Mouse (Mus musculus) embryonic facial prominence, embryonic 10.5 days (tissue): Measurements from ENCODE around the gene Gm11011. TPM values are rescaled to one million over a fixed set of nuclear protein-coding genes. Genes with fewer than 3 reads are reported as not detected.
A peak's percentile ranks its signal among the peaks of the same experiment; 100 is the strongest.
"Not testable (repeated sequence)": the region's sequence is repeated elsewhere in the genome, so short reads cannot be mapped to it uniquely, and the experiment has no call there.

Experiments used
- DNase-seq: peaks from one replicate; pipeline ENCODE4 v3.0.0-alpha.2; 2017; ENCODE audit warnings: low spot score
- H3K27ac ChIP-seq: fragments of 300-500 bp; sonication (generic); replicated peaks from 2 replicates; pipeline ENCODE4 v1.5.1; 2016; ENCODE audit warnings: mild to moderate bottlenecking
- H3K27me3 ChIP-seq: fragments of 300-500 bp; sonication (generic); replicated peaks from 2 replicates; pipeline ENCODE4 v1.6.1; 2016; ENCODE audit warnings: low read depth, mild to moderate bottlenecking; ENCODE audit not compliant: poor library complexity, severe bottlenecking
- H3K36me3 ChIP-seq: fragments of 300-500 bp; sonication (generic); replicated peaks from 2 replicates; pipeline ENCODE4 v1.6.1; 2016; ENCODE audit warnings: mild to moderate bottlenecking, moderate library complexity
- H3K4me1 ChIP-seq: fragments of 300-500 bp; sonication (generic); 2 replicates; pipeline ENCODE4 v1.6.1; 2016
- H3K4me3 ChIP-seq: fragments of 300-500 bp; sonication (generic); 2 replicates; pipeline ENCODE4 v1.5.1; 2016; ENCODE audit warnings: mild to moderate bottlenecking, moderate library complexity
- H3K9me3 ChIP-seq: fragments of 300-500 bp; sonication (generic); 2 replicates; pipeline ENCODE4 v1.6.1; 2016; ENCODE audit warnings: mild to moderate bottlenecking
- WGBS: fragments of 180-500 bp; shearing (Covaris S2); methylation state at CpG from one replicate; pipeline ENCODE4 v1.1.7; 2016; 5-methylcytosine and 5-hydroxymethylcytosine counted together
- polyA plus RNA-seq: library from polyadenylated mRNA; unstranded; fragments of >200 nt; fragmentation: Nextera tagmentation; extraction: Ambion mirVana; gene quantifications from 2 replicates; pipeline ENCODE4 v1.2.1, GENCODE M21; 2016

Gm11011 gene
- not detected in 2 replicates for polyA plus RNA-seq

DNA sequence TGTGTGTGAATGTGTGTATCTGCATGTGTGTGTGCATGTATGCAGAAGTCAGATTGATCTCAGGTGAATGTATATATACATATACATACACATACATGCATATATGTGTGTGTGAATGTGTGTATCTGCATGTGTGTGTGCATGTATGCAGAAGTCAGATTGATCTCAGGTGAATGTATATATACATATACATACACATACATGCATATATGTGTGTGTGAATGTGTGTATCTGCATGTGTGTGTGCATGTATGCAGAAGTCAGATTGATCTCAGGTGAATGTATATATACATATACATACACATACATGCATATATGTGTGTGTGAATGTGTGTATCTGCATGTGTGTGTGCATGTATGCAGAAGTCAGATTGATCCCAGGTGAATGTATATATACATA, at the start of gene Gm11011:
Gene Gm11011, minus strand, starts transcription at position 101 of the 400 bp plus-strand sequence.
- H3K9me3 ChIP-seq, H3K4me3 ChIP-seq, H3K27me3 ChIP-seq, DNase-seq, H3K36me3 ChIP-seq: not testable (repeated sequence)
- Histone ChIP-seq H3K27ac (peak within 1 kb of the TSS; percentile 35; the same call in 1 of the 2 replicates), H3K4me1 (peaks cover 38% of the 10 kb centered on the region)

DNA sequence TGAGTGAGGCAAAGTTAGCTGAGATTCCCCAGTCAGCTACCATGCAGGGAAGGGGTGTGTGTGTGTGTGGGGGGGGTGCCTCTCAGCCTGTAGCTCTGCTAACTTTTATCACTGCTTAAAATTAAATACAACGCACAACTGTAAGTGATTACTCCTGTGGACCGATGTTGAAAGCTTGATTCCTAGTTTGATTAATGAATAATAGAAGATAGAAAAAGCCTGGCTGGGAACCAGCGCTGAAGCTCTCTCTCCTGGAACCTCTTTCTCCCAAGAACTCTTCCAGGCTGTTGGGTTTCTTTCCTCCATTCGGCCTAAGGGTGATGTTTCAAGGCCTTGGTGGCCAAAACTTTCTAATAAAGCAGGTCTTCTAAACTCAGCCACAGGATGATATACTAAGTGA, 48.9 kb upstream of the Gm11011 start:
- Histone ChIP-seq H3K9me3 (no peaks in the 10 kb centered on the region), H3K27ac (no peak overlapping the region), H3K4me1 (peaks cover 41% of the 10 kb centered on the region), H3K27me3 (no peaks in the 10 kb centered on the region), H3K36me3 (no peaks in the 10 kb centered on the region), H3K4me3 (no peak overlapping the region)
- 85% methylated on average over 4 of the region's 4 CpGs for WGBS
- DNase-seq = no peak

DNA sequence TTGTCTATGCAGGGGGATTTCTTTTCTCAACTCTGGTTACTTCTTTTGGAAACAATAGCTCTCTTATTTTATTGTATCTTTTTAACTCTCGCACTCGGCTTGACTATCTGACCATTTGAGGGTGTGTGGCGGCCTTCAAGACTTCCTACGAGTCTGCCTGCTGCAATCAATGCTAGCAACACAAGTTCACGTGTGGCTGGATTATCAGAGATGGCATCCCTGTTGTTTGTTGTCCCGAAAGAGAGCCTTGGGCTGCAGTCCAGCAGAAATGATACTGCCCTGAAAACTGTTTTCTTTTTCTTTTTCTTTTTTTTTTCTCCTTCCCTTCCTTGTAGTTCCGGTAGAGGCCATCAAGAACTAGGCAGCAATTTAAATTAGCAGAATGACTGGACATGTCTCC, 47.9 kb upstream of the Gm11011 start:
- no peaks in the 10 kb centered on the region for H3K27me3 ChIP-seq
- peaks cover 41% of the 10 kb centered on the region for H3K4me1 ChIP-seq
- H3K4me3 ChIP-seq = peak overlapping the region; percentile 81
- DNase-seq = no peak
- no peaks in the 10 kb centered on the region for H3K36me3 ChIP-seq
- WGBS = 57% methylated on average over 7 of the region's 7 CpGs
- H3K9me3 ChIP-seq = no peaks in the 10 kb centered on the region
- no peak overlapping the region for H3K27ac ChIP-seq

DNA sequence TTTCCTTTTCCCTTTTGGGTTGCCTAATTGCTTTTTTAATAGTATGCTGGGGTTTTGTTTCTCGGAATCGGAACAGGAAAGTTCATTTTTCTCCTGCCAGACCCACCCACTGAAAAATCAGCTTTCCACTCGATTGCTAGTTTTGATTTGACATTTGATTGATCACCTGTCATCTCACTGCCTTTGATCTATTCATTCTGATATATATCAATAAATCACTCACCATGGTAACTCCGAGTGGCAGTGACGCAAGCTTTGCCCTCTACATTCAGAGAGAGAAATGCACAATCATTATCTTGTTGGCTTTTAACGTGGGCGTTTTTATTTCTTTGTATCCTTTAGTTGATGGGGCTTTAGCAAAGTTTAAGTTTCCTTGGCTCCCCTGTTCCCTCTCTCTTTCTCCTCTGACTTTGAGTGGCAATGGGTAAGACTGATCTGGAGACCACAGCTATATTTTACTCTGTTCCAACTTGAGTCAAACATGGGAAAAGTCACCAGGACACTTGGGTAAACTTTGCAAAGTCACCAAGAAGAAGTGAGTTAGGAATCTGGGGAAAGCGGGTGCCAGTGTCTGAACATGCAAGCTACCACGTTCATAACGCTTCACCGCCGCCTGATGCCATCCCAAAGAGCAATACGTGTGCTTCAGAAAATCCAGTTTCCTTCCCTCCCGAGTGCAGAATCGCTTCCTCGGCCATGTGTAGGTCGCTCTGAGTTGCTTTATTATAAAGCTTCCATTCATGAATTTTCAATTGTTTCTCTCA, 47.3 kb upstream of the Gm11011 start:
- Histone ChIP-seq H3K9me3 (no peaks in the 10 kb centered on the region), H3K27me3 (no peaks in the 10 kb centered on the region), H3K36me3 (no peaks in the 10 kb centered on the region), H3K4me1 (peaks cover 41% of the 10 kb centered on the region), H3K27ac (no peak overlapping the region), H3K4me3 (peak overlapping the region; percentile 81)
- WGBS = 66% methylated on average over 17 of the region's 17 CpGs
- DNase-seq = no peak

DNA sequence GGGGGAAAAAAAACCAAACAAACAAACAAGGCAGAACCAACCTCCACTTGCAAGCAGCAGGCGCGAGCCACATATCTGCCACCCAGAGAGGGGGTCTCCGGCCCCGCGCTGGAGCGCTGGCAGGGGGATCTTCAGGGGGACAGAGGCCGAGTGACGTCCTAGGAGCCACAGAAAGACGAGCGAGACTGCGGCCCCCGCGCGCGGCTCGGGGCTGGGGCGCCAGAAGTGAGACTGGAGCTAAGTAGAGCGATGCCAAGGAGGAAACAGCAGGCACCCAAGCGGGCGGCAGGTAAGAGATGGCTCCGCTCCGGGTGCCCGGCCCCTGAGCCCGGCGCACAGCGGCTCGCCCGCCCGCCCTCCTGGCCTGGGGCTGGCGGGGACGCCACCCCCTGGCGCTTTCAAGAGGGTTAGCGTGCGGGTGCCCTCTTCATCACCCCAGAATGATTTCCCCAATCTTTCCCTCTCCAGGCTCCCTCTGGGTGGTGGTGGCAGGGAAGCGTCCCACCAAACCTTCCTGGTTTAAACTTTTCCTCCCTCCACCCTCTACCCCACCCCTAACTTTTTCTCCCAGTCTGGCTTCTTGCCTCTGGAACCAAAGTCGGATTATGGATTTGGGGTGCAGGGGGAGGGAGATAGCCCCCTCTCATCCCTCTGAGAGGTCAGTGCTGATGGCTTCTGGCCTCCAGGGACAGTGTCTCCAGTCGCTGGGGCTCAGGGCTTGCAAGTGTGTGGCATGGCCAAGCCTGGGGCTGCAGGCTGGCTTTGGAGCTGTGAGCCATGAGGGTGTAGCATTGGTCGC, 46.1 kb upstream of the Gm11011 start:
- under 1% methylated on average over 38 of the region's 38 CpGs for WGBS
- Histone ChIP-seq H3K4me1 (peaks cover 41% of the 10 kb centered on the region), H3K27ac (peak overlapping the region; percentile 88), H3K9me3 (no peaks in the 10 kb centered on the region), H3K4me3 (peak overlapping the region; percentile 81), H3K36me3 (no peaks in the 10 kb centered on the region), H3K27me3 (no peaks in the 10 kb centered on the region)
- peak; percentile 58 for DNase-seq

DNA sequence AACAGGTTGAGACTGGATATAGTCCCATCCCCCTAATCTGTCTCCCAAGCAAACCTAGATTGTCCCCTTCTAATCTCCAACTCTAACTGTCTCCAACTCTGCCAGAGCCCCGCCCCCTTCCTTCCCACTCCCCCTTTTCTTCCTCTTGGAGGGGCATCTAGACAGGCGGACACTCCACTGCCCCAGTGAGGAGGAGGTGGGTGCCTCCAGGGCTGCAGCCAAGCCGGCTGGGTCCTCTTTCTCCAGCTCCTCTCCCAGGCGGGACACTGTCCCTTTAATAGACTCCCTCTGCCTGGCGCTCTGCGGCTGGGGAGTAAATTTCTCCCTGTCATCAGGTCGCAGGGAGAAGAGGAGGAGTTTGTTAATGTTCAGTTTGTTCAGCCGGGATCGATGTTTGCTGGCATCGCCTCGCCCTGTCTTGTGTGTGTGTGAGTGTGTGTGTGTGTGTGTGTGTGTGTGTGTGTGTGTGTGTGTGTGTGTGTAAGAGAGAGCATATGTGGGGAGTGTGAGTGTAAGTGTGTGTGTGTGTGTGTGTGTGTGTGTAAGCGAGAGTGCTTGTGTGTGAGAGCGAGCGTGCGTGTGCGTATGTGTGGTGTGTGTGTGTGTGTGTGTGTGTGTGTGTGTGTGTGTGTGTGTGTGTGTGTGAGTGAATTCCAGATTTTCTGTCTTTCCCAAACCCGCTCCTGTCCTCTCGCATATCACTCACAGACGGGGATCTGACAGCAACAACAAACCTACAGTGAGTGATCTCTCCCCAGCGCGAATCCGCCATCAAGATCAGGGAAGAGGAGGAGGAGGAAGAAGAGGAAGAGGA, 45.0 kb upstream of the Gm11011 start, which contains the start of gene Tshz2:
Gene Tshz2, plus strand, starts transcription at position 676 of the 814 bp plus-strand sequence.
- peaks cover 34% of the 10 kb centered on the region for H3K4me1 ChIP-seq
- peak within 1 kb of the TSS; percentile 81 for H3K4me3 ChIP-seq
- H3K27me3 ChIP-seq = no peaks in the 10 kb centered on the region
- no peaks in the 10 kb centered on the region for H3K36me3 ChIP-seq
- peak within 1 kb of the TSS; percentile 88 for H3K27ac ChIP-seq
- H3K9me3 ChIP-seq = no peaks in the 10 kb centered on the region
- WGBS = under 1% methylated on average over 22 of the region's 22 CpGs
- peak; percentile 75 for DNase-seq

DNA sequence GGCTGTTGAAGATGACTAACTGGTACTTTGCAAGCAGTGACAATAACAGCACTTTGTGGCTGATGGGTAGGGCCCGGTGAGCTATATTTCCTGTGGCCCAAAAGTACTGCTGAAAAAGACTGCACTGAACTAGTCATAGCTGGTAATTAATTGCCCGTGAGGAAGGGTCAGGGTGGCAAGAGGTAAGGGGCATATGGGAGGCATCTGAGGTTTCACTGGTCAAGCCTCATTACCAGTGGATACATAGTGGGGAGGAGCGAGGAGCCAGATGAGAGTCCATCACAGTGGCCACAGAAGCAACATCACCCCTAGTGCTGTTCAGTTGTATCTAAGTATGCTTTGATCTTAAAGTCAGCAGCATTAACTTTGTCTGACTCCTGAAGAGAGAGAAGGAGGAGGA, 42.5 kb upstream of the Gm11011 start:
- DNase-seq = no peak
- H3K36me3 ChIP-seq = no peaks in the 10 kb centered on the region
- H3K27ac ChIP-seq = no peak overlapping the region
- no peaks in the 10 kb centered on the region for H3K9me3 ChIP-seq
- no peak overlapping the region for H3K4me3 ChIP-seq
- H3K27me3 ChIP-seq = no peaks in the 10 kb centered on the region
- H3K4me1 ChIP-seq = peaks cover 24% of the 10 kb centered on the region
- WGBS = 89% methylated on average over 3 of the region's 3 CpGs

DNA sequence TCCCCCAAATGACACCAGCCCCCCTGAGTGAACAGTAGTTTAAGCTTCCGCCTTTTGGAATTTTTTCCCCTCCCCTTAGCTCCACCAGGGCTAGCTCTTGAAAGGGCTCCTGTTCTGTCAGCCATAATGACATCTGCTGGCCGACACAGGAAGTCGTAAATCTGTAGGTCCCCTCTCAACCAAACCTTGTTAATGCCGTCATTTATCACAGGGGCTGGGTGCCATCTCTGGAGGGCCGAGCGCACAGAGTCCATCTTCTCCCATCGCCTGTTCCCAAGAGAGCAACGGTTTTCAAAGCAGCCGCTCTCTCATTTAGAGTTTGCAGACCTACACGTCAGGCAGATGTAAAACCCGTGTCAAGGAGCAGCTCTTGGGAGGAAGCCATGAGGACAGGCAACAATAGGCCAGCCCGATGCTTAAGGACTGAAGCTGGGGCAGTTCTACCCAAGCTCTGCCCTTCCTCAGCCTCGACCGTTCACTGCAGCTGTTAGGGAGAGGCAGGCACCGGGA, 33.7 kb upstream of the Gm11011 start:
- Histone ChIP-seq H3K4me3 (no peak overlapping the region), H3K9me3 (no peaks in the 10 kb centered on the region), H3K27me3 (no peaks in the 10 kb centered on the region)

DNA sequence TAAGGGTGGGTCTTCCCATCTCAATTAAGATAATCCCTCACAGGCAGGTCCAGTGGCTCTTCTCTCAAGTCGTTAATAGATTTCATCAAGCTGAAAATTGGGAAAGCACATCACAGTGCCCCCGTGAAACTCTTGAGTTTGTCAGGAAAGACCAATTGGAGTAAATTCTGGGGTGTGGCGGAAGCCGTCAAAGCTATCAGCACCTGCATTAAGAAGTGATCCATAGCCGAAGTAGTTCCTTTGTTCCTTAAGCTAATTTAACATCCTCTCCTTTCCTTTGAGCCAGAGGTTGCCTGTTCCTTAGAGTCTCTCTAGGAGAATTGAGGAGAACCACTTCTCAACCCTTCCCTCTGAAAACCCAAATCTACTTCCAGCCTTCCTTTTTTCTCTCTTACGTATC, 28.5 kb upstream of the Gm11011 start:
- H3K27ac ChIP-seq = no peak overlapping the region
- WGBS = 78% methylated on average over 6 of the region's 6 CpGs

More for the DNA sequence above, 33.7 kb upstream of the Gm11011 start:
- H3K4me1 ChIP-seq = peaks cover 24% of the 10 kb centered on the region
- H3K36me3 ChIP-seq = no peaks in the 10 kb centered on the region
- WGBS = 66% methylated on average over 15 of the region's 15 CpGs
- DNase-seq = peak; percentile 40
- peak overlapping the region; percentile 40; the same call in 1 of the 2 replicates for H3K27ac ChIP-seq

DNA sequence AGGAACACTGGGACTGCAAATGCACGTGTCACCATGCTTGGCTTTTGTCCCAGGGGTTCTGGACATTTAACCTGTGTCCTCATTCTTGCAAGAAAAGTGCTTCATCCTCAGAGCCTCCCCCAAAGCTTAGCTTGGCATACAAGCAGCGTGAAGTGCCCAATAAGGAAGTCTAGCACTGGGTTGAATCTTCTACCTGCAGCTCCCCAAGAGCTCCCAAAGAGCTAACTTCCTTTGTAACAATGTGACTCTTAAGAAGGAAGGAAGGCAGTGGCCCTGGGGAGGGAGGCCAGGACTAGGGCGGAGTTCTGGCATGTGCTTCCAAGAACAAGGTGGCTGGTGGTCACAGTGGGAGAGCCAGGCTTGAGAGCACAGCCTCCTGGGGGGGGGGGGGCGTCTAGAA, 27.1 kb upstream of the Gm11011 start:
- WGBS = 58% methylated on average over 4 of the region's 4 CpGs
- H3K27ac ChIP-seq = no peak overlapping the region
- no peaks in the 10 kb centered on the region for H3K36me3 ChIP-seq
- H3K27me3 ChIP-seq = no peaks in the 10 kb centered on the region
- H3K9me3 ChIP-seq = no peaks in the 10 kb centered on the region
- H3K4me3 ChIP-seq = no peak overlapping the region
- H3K4me1 ChIP-seq = peaks cover 29% of the 10 kb centered on the region
- DNase-seq = no peak

More for the DNA sequence above, 28.5 kb upstream of the Gm11011 start:
- peaks cover 20% of the 10 kb centered on the region for H3K4me1 ChIP-seq
- no peaks in the 10 kb centered on the region for H3K9me3 ChIP-seq
- no peak for DNase-seq
- no peaks in the 10 kb centered on the region for H3K27me3 ChIP-seq
- no peak overlapping the region for H3K4me3 ChIP-seq
- no peaks in the 10 kb centered on the region for H3K36me3 ChIP-seq

DNA sequence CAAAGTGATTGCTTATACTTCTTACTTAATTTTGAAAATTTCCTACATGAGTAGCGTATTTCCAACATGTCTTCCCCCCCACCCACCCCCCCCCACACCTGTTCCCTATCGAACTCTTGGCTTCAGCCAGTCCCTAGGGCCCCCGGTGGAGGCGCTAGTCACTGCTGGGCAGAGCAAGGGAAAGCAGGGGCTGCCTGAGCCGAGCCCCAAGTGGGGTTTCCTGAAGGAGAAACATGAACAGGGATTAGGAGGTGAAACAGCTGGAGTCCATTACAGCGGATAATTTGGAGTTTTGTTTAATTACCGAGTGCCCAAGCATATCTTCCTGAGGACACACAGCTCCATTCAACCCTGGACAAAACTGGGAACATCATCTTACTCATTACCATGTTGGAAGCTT, 24.0 kb upstream of the Gm11011 start:
- Histone ChIP-seq H3K36me3 (no peaks in the 10 kb centered on the region), H3K27ac (no peak overlapping the region), H3K27me3 (no peaks in the 10 kb centered on the region), H3K9me3 (no peaks in the 10 kb centered on the region), H3K4me1 (peaks cover 43% of the 10 kb centered on the region), H3K4me3 (no peak overlapping the region)
- WGBS = 16% methylated on average over 7 of the region's 7 CpGs
- peak; percentile 78 for DNase-seq

DNA sequence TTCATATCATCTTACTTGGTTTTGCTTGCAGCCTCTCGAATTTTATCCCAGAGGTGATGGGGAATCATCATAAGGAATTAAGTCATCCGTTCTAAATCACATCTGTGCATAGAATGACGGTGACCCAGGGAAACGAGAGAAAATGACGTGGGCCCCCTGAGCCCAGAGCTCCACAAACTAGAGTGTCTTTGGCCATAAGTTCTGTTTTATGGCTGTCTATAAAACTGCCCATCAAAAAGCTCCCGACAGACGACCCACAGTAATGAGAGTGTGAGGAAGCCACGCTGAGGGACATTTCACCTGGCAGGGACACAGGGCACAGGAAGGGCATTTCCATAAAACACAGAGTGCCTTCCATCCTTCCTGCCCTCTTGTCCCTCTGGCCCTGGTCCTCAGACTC, 23.3 kb upstream of the Gm11011 start:
- DNase-seq = no peak
- Histone ChIP-seq H3K27me3 (no peaks in the 10 kb centered on the region), H3K4me3 (no peak overlapping the region), H3K36me3 (no peaks in the 10 kb centered on the region), H3K9me3 (no peaks in the 10 kb centered on the region), H3K27ac (no peak overlapping the region; the same call in 1 of the 2 replicates), H3K4me1 (peaks cover 43% of the 10 kb centered on the region)
- 83% methylated on average over 8 of the region's 8 CpGs for WGBS
